Mouse (Mus musculus) bone marrow macrophage, adult 2 months (primary cell): ENCODE results near the gene Myocd. TPM values are rescaled to one million over a fixed set of nuclear protein-coding genes. Genes with fewer than 3 reads are reported as not detected.

Source experiments
- H3K27ac ChIP-seq: 2 replicates; pipeline ENCODE4 v1.5.1; 2012; ENCODE audit warnings: low read depth, low read length; ENCODE audit not compliant: insufficient read depth
- H3K4me1 ChIP-seq: 2 replicates; pipeline ENCODE4 v1.6.1; 2012; ENCODE audit warnings: low read length; ENCODE audit not compliant: control insufficient read depth, insufficient read depth
- H3K4me3 ChIP-seq: 2 replicates; pipeline ENCODE4 v1.5.1; 2012; ENCODE audit warnings: mild to moderate bottlenecking, low read length, moderate library complexity; ENCODE audit not compliant: insufficient read depth
- CTCF ChIP-seq: IDR thresholded peaks from 2 replicates; pipeline ENCODE4 v1.5.1; 2012; ENCODE audit warnings: low read depth, mild to moderate bottlenecking, low read length, moderate library complexity
- POLR2A ChIP-seq: IDR thresholded peaks from 2 replicates; pipeline ENCODE4 v1.6.1; 2012; ENCODE audit warnings: mild to moderate bottlenecking, low read depth, low read length, borderline replicate concordance
- polyA plus RNA-seq: library from polyadenylated mRNA; stranded (reverse); fragments of >200 nt; gene quantifications from 2 replicates; pipeline ENCODE4 v1.2.4, GENCODE M21; 2012; ENCODE audit not compliant: missing spikeins, insufficient read depth, insufficient read length

Gene Myocd
- polyA plus RNA-seq, 1 experiment = not detected

- TF ChIP-seq POLR2A = no peak
- TF ChIP-seq CTCF = no peak
- no peaks in the 10 kb centered on the region for H3K4me1 ChIP-seq
- H3K4me3 ChIP-seq = no peak overlapping the region
- H3K27ac ChIP-seq = no peak overlapping the region
These were observed 38.0 kb downstream of the Myocd start for GRCm38 (mm10) chr11:65231771-65232170.

- no peak overlapping the region for H3K4me3 ChIP-seq
- TF ChIP-seq CTCF (no peak), POLR2A (no peak)
- no peak overlapping the region for H3K27ac ChIP-seq
- H3K4me1 ChIP-seq = no peaks in the 10 kb centered on the region
These were observed 43.0 kb downstream of the Myocd start for GRCm38 (mm10) chr11:65226766-65227165.

- TF ChIP-seq POLR2A (no peak), CTCF (no peak)
- Histone ChIP-seq H3K27ac (no peak overlapping the region), H3K4me1 (no peaks in the 10 kb centered on the region), H3K4me3 (no peak overlapping the region)
These were observed 54.7 kb downstream of the Myocd start for GRCm38 (mm10) chr11:65214954-65215629.

GRCm38 (mm10) chr11:65213806-65214205, 56.0 kb downstream of the Myocd start:
- no peaks in the 10 kb centered on the region for H3K4me1 ChIP-seq
- no peak for TF ChIP-seq POLR2A
- TF ChIP-seq CTCF = no peak

GRCm38 (mm10) chr11:65211701-65212100, 58.1 kb downstream of the Myocd start:
- no peak for TF ChIP-seq CTCF
- TF ChIP-seq POLR2A = no peak
- H3K4me1 ChIP-seq = no peaks in the 10 kb centered on the region

More at GRCm38 (mm10) chr11:65213806-65214205, 56.0 kb downstream of the Myocd start:
- no peak overlapping the region for H3K27ac ChIP-seq
- H3K4me3 ChIP-seq = no peak overlapping the region

GRCm38 (mm10) chr11:65209441-65209840, 60.3 kb downstream of the Myocd start:
- TF ChIP-seq POLR2A (no peak), CTCF (no peak)

More at GRCm38 (mm10) chr11:65211701-65212100, 58.1 kb downstream of the Myocd start:
- no peak overlapping the region for H3K27ac ChIP-seq
- no peak overlapping the region for H3K4me3 ChIP-seq

GRCm38 (mm10) chr11:65205306-65205705, 64.5 kb downstream of the Myocd start:
- no peak overlapping the region for H3K27ac ChIP-seq
- no peak overlapping the region for H3K4me3 ChIP-seq
- TF ChIP-seq CTCF (no peak), POLR2A (no peak)
- no peaks in the 10 kb centered on the region for H3K4me1 ChIP-seq

More at GRCm38 (mm10) chr11:65209441-65209840, 60.3 kb downstream of the Myocd start:
- no peak overlapping the region for H3K27ac ChIP-seq
- no peak overlapping the region for H3K4me3 ChIP-seq
- H3K4me1 ChIP-seq = no peaks in the 10 kb centered on the region

GRCm38 (mm10) chr11:65204651-65205050, 65.1 kb downstream of the Myocd start:
- no peak for TF ChIP-seq POLR2A
- no peak for TF ChIP-seq CTCF
- H3K4me1 ChIP-seq = no peaks in the 10 kb centered on the region
- no peak overlapping the region for H3K27ac ChIP-seq
- no peak overlapping the region for H3K4me3 ChIP-seq

- no peak overlapping the region for H3K27ac ChIP-seq
- no peaks in the 10 kb centered on the region for H3K4me1 ChIP-seq
- H3K4me3 ChIP-seq = no peak overlapping the region
- TF ChIP-seq CTCF (no peak), POLR2A (no peak)
These were observed 66.8 kb downstream of the Myocd start for GRCm38 (mm10) chr11:65203020-65203419.

GRCm38 (mm10) chr11:65202236-65202635, 67.6 kb downstream of the Myocd start:
- Histone ChIP-seq H3K4me1 (no peaks in the 10 kb centered on the region), H3K27ac (no peak overlapping the region), H3K4me3 (no peak overlapping the region)
- TF ChIP-seq POLR2A (no peak), CTCF (no peak)

GRCm38 (mm10) chr11:65198026-65198425, 71.8 kb downstream of the Myocd start:
- Histone ChIP-seq H3K4me3 (no peak overlapping the region), H3K27ac (no peak overlapping the region), H3K4me1 (no peaks in the 10 kb centered on the region)
- TF ChIP-seq POLR2A (no peak), CTCF (no peak)

GRCm38 (mm10) chr11:65197280-65197679, 72.5 kb downstream of the Myocd start:
- TF ChIP-seq CTCF (peak; percentile 31; the same call in 1 of the 2 replicates), POLR2A (no peak)
- Histone ChIP-seq H3K27ac (no peak overlapping the region), H3K4me3 (no peak overlapping the region), H3K4me1 (no peaks in the 10 kb centered on the region)
